Mouse (Mus musculus) urinary bladder, adult 2 months (tissue): Measurements from ENCODE around the gene Rflnb. TPM values are rescaled to one million over a fixed set of nuclear protein-coding genes. Genes with fewer than 3 reads are reported as not detected.
"Not testable (repeated sequence)": the region's sequence is repeated elsewhere in the genome, so short reads cannot be mapped to it uniquely, and the experiment has no call there.

Source experiments
- DNase-seq: peaks from one replicate; pipeline ENCODE4 v3.0.0; 2022; ENCODE audit warnings: low spot score
- polyA plus RNA-seq: library from polyadenylated mRNA; depleted of rRNA; stranded (reverse); fragments of >200 nt; gene quantifications from 2 replicates; pipeline ENCODE4 v1.2.3, GENCODE M21; 2012

Rflnb gene
- polyA plus RNA-seq, 1 experiment, result 23.1 TPM

DNA sequence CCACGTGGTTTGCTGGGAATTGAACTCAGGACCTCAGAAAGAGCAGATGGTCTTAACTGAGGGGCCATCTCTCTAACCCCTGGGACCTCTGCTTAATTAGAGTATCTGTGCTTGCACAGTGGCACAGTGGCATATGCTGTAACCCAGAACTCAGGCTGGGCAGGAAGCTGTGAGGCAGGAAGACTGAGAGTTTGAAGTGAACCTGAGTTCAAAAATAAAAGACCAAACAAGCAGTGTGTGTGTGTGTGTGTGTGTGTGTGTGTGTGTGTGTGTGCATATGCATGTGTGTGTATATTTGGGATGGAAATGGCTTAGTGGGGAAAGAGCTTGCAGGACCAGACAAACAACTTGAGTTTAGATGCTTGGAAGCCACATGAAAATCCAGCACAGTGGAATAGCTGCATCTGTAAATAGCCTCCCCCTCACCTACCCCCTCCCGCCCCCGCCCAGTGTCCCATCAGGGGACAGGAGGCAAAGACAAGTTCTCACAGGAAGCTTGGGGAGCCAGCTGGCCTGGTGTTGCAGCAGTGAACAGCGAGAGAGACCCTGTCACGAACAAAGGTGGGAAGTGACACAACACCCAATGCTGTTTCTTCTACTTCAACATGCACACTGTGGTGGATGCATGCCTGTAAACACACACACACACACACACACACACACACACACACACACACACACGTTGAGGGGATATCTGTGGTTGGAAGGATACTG lies 10.2 kb upstream of the Rflnb start:
- no peak for DNase-seq

DNA sequence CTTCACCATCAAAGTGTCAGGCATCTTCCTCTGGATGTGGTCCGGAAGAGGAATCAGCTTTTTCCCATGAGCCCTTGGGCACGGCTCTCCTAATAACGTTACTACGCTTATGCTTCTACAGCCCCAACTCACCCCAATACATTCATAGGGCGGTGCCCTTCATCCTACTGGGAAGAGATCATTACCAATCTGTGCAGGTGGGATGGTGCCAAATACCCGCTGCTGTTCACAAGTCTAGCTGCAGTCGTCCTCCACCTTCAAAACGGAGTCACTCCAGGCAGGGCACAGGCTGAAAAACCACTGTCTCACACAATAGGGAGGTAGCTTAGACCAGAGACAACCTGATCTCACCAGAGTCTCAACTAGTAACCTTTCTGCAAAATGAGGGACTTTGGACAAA lies 7.6 kb upstream of the Rflnb start:
- no peak for DNase-seq

DNA sequence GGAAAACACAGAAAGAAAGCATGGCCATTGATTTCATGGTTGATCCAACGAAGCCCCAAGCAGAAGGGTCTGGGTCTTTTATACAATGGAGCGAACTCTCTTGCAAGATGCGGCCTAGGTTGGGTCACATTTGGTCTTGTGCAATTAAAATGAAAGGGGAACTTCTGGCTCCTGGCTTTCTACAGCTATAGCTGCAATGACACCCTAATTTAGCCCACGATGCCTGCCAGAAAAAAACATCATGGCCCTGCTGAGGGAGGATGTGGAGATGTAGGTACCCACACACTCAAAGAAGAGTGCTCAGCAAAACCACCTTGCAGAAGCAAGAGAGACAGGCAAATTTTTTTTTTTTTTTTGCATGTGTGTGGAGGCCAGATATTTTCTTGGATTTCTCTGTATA lies 6.3 kb upstream of the Rflnb start:
- DNase-seq, result no peak

DNA sequence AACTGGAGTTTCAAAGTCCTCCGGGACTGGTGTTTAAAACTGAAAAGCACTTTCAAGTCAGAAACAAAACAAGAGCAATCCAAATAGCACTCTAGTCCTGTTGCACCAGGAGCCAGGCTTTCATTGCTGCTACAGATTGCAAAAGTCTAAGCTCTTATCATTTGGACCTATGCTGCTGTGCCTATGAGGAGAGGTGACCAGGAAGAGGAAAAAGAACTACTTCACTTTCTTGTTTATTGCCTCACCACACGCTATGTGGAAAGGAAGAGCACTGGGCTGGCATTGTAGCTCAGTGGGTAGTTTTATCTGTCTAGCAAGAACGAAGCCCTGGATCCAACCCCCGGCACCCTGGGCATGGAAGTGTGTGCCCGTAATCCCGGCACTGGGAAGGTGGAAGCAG lies 5.8 kb upstream of the Rflnb start:
- no peak for DNase-seq

DNA sequence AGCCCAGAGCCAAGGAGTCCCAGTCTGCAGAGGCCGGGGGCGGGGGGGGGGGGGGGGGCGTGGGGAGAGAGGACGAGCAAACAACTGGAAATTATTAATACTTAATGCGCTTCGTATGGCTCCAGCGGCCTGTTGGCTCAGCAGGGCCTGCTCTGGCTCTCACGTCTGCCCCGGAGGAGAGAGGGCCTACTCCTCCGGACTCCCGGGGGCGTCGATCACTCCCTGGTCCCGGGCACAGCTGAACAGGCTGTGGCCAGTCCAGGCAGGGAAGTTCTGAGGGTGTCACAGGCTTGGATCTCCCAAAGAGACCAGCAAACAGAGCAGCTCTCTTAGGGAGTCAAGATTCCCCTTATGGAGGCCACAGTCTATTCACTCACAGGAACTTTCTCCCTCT lies 487 bp upstream of the Rflnb start:
- peak; percentile 36 for DNase-seq

DNA sequence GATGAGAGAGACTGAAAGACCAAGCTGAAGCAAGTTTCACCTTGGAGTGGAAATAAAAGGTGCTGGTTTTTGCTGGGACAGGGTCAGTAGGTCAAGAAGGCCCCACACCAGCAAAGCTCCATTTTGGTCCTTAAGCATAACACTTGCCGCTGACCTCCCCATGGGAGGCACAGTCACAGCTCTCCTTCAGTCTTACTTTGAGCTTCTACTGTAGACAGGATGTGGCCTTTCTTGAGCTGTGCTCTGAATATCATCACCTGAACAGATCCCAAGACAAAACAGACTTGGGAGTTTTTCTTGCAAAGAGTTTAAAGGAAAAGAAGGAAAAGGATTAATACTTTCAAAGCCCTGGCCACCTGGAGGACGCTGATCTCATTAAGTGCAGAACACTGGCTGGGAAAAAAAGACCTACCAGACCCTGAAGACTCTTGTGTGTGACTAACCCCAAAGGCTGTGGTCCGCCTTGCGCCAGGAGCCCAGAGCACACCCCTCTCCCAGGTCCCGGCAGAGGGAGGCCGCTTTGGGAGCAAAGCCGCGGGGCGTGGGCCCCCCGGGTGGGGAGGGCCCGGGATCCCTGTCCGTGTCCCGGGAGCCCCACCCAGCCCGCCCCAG lies 949 bp downstream of the Rflnb start:
- no peak for DNase-seq

DNA sequence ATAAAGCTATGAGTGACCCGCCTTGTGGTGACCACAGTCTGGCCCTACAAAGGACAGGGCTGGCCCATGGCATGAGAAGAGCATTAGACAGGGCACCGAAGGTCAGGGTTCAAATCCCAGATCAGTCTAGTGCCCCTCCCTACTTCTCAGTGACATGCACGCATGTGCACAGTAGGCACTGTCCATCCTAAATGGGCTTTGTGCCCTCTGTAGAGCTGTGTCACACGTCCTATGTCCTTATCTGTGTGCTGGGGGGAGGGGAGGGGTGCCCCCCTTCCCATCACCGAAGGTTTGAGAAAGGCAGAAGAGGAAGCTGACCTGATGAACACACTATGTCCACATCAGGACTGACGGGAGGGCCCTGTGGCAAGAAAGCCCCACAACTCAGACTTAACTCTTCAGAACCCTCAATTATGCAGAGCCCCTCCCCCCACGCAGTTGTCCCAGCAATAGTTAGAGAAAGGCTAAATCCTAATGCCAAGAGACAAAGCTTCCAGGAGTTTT lies 2.5 kb downstream of the Rflnb start:
- no peak for DNase-seq

DNA sequence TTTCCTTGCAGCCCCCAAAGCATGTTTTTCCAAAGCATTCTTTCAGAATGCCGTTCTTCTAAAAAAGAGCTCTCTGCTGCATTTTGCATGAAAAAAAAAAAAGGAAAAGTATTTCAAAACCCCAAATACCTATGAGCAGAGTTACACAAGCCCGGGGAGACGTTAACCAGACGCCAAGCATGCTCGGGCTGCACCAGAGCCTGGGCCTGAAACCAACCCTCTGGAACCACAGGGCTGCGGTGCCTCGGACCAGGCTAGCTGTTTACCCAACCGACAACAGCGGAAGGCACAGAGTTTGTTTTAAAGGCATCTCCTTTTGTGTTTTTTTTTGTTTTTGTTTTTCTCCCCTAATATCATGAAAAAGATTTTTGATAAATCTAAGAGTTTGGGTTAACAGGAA lies 6.7 kb downstream of the Rflnb start:
- DNase-seq, result no peak

DNA sequence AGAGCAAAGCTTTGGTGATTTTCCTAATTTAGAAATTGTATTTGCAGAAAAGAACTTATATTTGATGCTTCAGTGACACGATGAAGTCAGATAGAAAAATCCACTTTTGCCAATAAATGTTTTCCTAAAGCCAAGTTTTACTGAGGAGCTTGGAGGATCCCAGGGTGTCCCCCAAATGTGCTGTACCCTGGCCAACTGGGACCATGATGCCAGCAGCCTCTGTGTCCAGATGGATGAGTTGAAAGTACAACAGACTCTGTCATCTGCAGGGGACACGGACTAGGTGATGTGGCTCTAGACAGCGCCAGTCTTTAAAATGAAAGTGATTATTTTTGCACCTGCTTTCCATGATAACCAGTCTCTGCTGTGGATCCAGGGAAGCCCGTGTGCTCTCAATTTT lies 7.7 kb downstream of the Rflnb start:
- no peak for DNase-seq

DNA sequence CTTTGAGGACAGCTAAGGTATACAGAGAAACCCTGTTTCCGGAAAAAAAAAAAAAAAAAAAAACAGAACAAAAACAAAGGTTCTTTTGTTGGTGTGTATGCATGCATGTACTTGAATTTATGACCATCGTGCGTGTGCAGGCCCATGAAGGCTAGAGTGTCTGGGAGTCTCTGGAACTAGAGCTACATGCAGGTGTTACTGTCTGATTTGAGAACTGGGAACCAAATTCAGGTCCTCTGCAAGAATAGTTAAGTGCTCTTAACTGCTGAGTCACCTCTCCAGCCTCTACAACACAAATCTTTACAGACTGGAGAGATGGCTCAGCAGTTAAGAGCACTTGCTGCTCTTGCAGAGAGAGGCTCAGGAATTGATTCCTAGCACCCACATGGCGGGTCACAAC lies 11.8 kb downstream of the Rflnb start:
- DNase-seq, result no peak

DNA sequence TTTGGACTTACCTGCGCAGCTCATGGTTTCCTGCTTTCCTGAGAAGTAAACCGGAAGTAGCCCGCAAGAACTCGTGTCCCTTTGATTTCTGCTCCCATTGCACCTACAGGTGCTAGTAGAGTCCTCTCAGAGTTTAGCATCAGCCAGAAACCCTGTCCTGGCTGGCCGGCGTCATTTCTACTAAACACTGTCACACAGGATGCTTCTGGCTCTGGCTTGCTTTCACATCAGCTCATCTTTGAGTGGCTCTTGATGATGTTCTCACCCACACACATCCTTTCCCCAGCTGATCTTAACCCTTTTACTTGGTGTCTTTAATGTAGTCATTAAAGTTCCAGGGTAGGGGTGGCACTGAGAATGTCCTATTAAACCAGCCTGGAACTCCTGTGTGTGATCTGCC lies 12.3 kb downstream of the Rflnb start:
- no peak for DNase-seq

DNA sequence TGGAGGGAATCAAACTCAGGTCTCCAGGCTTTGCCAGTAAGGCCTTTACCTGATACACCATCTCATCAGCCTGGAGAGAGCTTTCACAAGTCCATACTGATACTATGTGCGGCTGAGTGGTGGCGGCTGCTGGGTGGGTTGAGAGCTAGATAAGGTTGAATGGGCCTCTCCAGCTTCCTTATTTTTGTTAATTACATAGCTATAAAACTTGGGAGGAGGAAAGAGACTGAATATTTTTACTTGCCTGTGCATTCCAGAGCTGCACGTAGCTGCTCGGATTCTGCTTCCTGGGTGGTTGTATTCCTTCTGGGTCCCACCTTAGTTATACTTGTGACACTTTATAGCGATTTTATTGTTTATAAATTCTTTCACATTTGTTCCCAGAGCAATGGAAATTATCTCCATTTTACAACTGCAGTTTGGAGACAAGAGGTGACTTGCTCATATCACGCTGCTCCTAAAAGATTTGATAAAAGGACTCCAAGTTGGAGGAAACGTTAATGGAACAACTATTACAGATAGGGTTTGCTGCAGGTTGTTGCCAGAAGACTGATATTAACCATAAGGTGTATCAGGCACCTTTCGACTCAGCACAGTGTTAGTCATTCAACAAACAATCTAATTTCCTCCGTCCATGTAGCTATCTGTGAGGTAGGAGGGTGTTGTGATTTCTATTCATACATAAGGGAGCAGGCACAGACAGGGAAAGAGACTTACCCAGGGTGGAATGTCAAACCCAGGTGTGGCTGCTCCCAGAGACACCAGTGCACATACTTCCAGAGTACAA lies 16.6 kb downstream of the Rflnb start:
- DNase-seq, result no peak

DNA sequence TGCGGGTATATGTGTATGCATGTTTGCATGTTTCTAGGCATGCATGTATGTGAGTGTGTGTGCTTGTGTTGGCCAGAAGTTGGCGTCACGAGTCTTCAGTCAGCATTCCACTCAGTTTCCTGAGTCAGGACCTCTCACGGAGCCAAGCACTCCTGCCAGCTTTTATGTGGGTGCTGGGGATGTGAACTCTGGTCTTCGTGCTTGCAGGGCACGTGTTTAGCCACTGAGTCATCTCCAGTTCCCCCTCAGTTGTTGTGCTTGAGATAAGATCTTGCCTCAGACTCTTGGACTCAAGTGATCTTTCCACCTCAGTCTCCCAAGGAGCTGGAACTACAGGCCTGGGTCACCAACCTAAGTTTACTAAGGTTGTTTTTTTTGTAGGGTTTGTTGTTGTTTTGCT lies 18.5 kb downstream of the Rflnb start:
- no peak for DNase-seq

DNA sequence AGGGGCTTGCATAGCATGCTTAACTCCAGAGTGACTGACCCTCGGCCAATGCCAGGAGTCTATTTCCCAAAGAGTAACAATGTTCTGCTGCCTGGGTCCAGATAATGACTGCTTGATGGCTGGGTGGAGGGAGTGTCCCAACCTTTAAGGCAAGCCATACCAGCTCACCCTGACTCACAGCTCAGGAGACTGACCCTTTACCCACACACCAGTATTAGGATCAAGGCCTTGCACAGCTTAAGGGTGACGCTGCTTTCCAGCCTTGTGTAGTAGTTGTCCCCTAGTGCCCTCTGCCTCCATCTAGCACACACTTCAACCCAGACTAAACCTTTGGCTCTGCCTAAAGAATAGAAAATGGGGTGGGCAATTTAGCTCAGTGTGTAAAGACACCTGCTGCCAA lies 19.4 kb downstream of the Rflnb start:
- no peak for DNase-seq

DNA sequence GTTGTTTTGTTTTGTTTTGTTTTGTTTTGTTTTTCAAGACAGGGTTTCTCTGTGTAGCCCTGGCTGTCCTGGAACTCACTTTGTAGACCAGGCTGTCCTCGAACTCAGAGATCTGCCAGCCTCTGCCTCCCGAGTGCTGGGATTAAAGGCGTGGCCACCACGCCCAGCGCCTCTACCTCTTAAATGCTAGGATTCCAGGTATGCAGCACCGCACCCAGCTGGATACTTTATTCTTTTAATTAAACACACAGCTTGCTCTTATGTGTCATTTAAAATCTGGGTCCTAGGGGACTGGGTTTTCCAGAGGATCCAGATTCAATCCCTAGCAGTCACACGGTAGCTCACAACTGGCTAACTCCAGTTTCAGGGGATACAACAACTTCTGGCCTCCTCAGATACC lies 23.3 kb downstream of the Rflnb start:
- not testable (repeated sequence) for DNase-seq

DNA sequence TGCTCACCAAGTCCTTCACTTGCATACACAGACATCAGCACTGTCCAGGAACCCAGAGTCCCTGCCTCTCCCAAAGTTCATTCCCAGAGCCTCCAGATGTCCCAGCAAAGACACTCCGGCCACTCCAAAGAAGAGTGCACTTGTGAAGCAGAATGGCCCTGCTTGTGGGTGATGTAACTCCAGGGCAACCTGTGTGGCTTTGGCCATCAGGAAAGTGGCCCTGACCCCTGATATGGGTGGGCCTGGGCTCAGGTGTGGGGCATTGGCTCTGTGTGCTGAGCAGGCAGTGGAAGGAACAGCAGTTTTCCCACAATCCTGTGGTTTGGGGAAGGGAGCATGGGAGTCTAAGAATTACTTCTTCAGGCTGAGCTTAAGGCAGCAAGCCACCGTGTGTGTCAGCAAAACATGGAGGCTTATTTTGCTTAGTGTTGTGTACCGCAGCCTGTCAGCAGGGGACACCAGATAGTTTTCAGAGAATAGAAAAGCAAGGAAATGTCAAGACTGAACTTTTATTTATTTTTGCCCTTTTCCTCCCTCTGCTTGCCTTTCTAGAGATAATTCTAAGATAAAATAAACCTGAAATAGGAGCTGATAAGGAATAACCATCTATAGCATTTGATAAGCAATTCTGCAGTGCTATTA lies 26.2 kb downstream of the Rflnb start:
- no peak for DNase-seq

DNA sequence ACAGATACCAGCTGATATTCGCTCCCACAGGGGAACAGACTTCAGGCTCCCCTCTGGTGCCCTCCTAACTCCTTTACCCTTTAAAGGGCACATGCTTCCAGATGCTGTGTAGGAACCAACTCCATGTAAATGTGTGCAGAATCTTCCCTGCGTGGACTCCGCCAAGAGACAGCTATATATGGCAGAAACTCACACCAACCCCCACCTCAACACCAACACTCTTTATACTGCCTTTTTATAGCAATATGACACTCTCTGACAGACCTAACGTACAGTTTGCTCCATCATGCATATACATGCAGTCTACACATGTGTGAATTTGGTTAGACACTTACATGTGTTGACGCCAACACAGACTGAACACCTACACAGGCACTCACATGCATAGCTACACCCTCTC lies 26.9 kb downstream of the Rflnb start:
- no peak for DNase-seq

DNA sequence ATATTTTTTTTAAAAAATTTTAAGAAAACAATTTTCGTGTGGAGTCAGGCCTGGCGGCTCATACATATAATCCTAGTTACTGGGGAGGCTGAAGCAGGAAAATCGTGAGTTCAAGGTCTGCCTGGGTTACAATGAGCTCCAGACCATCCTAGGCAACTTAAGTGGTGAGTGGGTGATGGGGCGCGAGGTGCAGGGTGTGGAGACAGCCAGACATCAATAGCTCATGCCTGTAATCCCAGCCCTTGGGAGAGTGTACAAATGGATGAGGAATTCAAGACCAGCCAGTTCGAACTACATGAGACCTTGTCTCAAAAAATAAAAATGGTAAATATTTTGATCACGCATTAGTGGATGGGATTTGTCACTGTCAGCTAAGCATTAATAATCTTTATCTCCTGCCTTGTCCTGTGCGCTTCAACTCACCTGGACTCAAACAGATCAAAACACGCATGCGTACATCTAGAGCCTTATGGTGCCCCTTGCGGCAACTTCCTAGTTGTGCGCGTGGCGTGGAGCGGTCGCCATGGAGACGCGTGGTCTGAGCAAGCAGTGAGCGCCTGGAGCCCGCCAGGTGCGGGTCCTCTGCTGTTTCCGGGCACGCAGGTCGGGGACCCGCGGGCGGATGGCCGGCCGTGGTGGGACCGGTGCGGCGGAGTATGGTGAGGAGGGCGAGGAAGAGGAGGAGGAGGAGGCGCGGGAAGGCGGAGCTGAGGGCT lies 28.0 kb downstream of the Rflnb start, which contains the start of gene 1700016K19Rik:
Gene 1700016K19Rik (plus strand): TSS at position 473 of the 716 bp plus-strand sequence.
- DNase-seq, result peak; percentile 59

DNA sequence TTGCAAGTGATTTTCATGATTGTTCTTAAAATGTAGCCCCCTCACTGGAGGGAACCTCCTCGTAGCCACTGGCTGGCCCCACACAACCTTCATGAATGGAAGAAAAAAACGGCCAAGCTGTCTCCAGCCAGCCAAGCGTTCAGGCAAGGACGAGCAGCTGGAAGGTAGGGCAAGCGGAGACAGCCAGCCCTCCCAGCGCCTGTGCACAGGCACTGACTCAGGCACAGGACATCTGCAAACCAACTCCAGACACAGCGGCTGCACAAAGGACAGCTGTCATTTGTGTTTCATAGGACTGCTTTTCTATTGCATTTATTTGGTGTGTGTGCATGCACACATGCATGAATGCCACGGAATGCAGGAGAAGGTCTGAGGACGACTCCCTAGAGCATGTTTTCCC lies 33.2 kb downstream of the Rflnb start:
- DNase-seq, result no peak

DNA sequence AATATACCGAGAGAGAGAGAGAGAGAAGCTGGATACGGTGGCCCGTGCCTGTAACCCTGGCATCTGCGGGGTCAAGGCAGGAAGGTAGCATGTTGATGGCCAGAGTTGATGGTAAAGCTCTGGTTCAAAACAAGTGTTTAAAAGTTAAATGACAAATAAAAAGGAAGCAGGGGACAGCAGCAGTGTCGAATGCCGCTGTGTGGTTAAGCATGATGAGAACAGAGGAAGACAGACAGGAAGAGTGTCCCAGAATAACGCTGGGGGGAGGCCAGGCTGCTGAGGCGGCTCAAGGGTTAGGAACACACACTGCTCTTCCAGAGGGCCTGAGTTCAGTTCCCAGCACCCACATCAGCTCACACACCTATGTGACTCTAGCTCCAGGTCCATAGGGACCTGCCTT lies 35.1 kb downstream of the Rflnb start:
- no peak for DNase-seq

DNA sequence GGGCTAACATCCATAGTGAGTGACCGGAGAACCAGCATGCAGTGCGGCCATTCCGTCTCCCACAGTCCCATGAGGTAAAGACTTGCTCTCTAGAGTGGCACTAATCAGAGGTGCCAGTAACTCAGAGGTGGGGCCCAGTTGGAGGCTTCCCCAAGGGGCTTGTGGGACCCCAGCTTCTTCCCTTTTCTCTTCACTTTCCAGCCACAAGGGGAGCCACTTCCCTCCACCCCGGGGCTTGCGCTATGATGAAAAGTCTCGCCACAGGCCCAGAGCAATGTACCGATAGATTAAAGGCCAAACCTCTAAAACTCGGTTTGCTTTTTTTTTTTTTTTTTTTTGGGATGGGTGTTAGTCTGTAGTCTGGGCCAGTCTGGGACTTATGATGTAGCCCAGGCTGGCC lies 35.7 kb downstream of the Rflnb start:
- no peak for DNase-seq
